Mouse (Mus musculus) embryonic fibroblast, embryonic 13.5 days (primary cell): ENCODE data around the gene Dazap1.

Experiments
- CTCF ChIP-seq: IDR thresholded peaks from 2 replicates; pipeline ENCODE4 v1.5.1; 2011; ENCODE audit warnings: mild to moderate bottlenecking, control low read depth, low read length, moderate library complexity, borderline replicate concordance; ENCODE audit not compliant: insufficient read depth
- POLR2A ChIP-seq: IDR thresholded peaks from 2 replicates; pipeline ENCODE4 v1.6.1; 2011; ENCODE audit warnings: low read depth, mild to moderate bottlenecking, control low read depth, low read length, moderate library complexity

DNA sequence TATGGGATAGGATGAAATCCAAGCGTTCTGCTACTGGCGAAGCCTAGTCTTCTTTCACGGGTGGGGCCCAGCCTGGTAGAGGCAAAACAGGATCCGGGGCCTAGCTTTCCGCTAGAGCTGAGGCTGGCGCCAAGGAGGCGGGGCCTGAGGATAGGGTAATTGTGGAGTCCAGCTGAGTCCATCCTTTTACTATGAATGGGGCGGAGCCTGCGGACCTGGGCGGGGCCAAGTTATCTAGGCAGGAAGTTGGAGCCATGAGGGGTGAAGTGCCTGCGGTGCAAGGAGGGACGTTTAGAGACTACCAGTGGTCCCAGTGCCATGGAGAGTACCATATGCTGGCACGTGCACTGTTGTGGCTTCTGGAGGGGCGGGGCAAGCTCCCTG lies 291 bp downstream of the Dazap1 start:
- TF ChIP-seq CTCF (no peak), POLR2A (no peak; the same call in none of the 2 replicates)
